Mouse (Mus musculus) adrenal gland, adult 18-20 months (tissue): ENCODE data around the gene 2010111I01Rik. TPM values are rescaled to one million over a fixed set of nuclear protein-coding genes. Genes with fewer than 3 reads are reported as not detected.
"Not testable (repeated sequence)": the region's sequence is repeated elsewhere in the genome, so short reads cannot be mapped to it uniquely, and the experiment has no call there.

Experiments used
- DNase-seq, 2 experiments: peaks; one replicate each; pipeline ENCODE4 v3.0.0; 2021 to 2022; ENCODE audit warnings: low spot score in 2 of 2
- total RNA-seq, 2 experiments: library from RNA; stranded (reverse); gene quantifications; 1 replicate in 1 of 2; 2 replicates in 1 of 2; pipeline ENCODE4 v1.2.3; 2021

The 2010111I01Rik gene
- total RNA-seq, 2 experiments from 2014 or later = 93.2 to 108 TPM

- DNase-seq = no peak
Observed at GRCm38 (mm10) chr13:63304124-63304792, 339.6 kb downstream of the 2010111I01Rik start.

- DNase-seq = no peak
Observed at GRCm38 (mm10) chr13:63304799-63305159, 340.1 kb downstream of the 2010111I01Rik start.

- no peak for DNase-seq
Observed at GRCm38 (mm10) chr13:63305160-63306011, 340.7 kb downstream of the 2010111I01Rik start.

GRCm38 (mm10) chr13:63306768-63307167, 342.1 kb downstream of the 2010111I01Rik start:
- DNase-seq = no peak

- no peak for DNase-seq
Observed at GRCm38 (mm10) chr13:63309563-63309962, 344.9 kb downstream of the 2010111I01Rik start.

GRCm38 (mm10) chr13:63311156-63311555, 346.5 kb downstream of the 2010111I01Rik start:
- DNase-seq = no peak

- DNase-seq = no peak
Observed at GRCm38 (mm10) chr13:63313247-63313646, 348.6 kb downstream of the 2010111I01Rik start.

- DNase-seq = no peak
Observed at GRCm38 (mm10) chr13:63313748-63314607, 349.3 kb downstream of the 2010111I01Rik start.

- no peak for DNase-seq
Observed at GRCm38 (mm10) chr13:63314608-63314920, 349.9 kb downstream of the 2010111I01Rik start.

- not testable (repeated sequence) for DNase-seq
Observed at GRCm38 (mm10) chr13:63315111-63315510, 350.4 kb downstream of the 2010111I01Rik start.

- no peak for DNase-seq
Observed at GRCm38 (mm10) chr13:63315777-63316176, 351.1 kb downstream of the 2010111I01Rik start.

- DNase-seq = no peak
Observed at GRCm38 (mm10) chr13:63316407-63316806, 351.7 kb downstream of the 2010111I01Rik start.

- DNase-seq = peak in 1 of 2 experiments; percentile 35
Observed at GRCm38 (mm10) chr13:63317681-63318104, 353.0 kb downstream of the 2010111I01Rik start.

GRCm38 (mm10) chr13:63319814-63320213, 355.1 kb downstream of the 2010111I01Rik start:
- DNase-seq = no peak

GRCm38 (mm10) chr13:63321689-63322088, 357.0 kb downstream of the 2010111I01Rik start:
- DNase-seq = no peak

- no peak for DNase-seq
Observed at GRCm38 (mm10) chr13:63322756-63323155, 358.1 kb downstream of the 2010111I01Rik start.

GRCm38 (mm10) chr13:63323286-63324075, 358.8 kb downstream of the 2010111I01Rik start:
- no peak for DNase-seq

- no peak for DNase-seq
Observed at GRCm38 (mm10) chr13:63324311-63324710, 359.6 kb downstream of the 2010111I01Rik start.

GRCm38 (mm10) chr13:63324978-63325848, 360.5 kb downstream of the 2010111I01Rik start:
- DNase-seq = no peak

GRCm38 (mm10) chr13:63326015-63326414, 361.3 kb downstream of the 2010111I01Rik start:
- DNase-seq = no peak
